Mouse (Mus musculus): ENCODE data around the gene AC124502.3.

The AC124502.3 gene

DNA sequence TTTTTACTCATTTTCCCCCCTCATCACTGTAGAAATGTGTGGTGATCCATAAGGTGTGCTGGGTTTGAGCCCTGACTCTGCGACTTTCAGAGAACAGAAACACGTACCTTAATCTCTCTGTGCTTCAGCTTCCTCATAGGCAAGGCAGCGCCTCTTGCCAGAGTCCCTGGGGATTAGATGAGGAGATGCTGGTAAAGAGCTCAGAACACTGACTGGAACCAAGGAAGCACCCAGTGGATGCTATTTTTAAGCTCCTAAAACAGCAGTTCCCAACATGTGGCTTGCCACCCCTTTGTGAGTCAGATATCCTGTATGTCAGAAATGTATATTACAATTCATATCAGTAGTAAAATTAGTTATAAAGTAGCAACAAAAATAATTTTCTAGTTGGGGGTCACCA lies 20.5 kb upstream of the AC124502.3 start:
- in situ Hi-C loops (cut with MboI; ENCODE audit: low pct_unique_long_range_greater_than_20kb in 1 of 2, low sequenced_read_pairs in 2 of 2, unreplicated experiment in 1 of 2), result no loop called here

DNA sequence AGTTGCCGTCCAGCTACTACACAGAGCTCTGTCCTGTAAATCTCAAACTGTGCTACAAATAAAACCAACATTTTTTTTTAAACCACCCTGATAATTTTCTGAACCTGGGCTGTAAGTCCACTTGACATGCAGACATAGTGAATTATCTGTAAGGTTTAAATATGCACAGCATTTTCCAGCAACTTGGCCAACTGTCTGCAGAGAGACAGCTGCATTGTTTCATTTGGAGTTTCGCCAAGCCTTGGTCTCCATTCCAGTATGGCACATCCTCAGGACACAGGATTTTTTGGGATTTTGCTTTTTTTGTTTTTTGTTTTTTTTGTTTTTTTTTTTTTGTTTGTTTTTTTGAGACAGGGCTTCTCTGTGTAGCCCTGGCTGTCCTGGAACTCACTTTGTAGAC lies 17.3 kb upstream of the AC124502.3 start:
- in situ Hi-C loops (cut with MboI; ENCODE audit: low pct_unique_long_range_greater_than_20kb in 1 of 2, low sequenced_read_pairs in 2 of 2, unreplicated experiment in 1 of 2), result no loop called here

DNA sequence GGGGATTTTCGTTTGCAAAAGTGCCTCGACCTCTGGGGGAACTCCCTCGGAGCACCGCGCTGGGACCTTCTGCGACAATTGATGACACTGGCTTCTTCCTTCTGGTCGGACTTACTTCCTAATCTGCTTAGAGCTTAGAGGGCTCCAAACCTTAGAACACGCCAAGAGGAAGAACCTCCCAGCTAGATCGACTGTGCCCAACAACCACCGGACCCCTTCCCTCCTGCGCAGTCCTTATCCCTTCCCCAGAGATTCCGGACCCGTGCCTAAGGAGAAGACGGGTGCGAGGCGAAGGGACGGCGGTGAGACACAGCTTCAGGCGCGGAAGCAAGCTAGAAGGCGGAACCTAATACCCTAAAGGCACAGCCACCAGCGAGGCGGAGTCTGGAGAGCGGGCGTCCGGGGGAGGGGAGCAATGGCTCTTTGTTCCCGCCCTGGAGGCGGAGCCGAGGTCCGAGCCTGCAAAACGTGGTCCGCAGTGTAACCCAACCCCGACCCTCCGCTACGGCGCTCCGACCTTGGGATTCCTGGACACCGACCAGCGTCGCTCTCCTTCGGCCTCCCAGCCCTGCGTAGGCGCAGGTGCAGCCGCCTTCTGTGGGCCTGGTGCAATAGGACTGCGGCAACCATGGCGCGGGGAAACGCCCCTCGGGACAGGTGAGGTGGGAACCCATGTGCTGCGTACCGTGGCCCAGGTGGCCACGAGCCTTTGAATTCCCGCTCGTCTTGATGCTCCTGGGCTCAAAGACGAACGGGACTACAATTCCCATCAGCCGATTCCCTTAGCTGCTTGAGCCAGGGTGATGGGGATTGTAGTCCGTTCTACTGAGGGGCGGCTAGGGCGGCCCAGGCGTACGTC lies 14.8 kb upstream of the AC124502.3 start, which contains the start of gene Slc29a2:
TSS of gene Slc29a2 (plus strand) at position 240 of the 859 bp plus-strand sequence.
- in situ Hi-C loops (cut with MboI; ENCODE audit: low pct_unique_long_range_greater_than_20kb in 1 of 2, low sequenced_read_pairs in 2 of 2, unreplicated experiment in 1 of 2), result no loop called here

DNA sequence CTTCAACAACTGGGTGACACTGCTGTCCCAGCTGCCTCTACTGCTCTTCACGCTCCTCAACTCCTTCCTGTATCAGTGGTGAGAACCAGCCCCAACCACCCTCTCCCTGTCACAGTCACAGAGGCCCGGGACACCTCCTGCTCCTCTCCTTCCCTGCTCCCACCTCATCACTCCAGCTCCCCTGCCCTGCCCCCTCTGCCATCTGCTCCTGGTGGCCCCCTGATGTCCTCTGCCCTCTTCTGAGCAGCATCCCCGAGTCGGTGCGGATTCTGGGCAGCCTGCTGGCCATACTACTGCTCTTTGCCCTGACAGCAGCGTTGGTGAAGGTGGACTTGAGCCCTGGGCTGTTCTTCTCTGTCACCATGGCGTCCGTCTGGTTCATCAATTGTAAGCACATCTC lies 12.6 kb upstream of the AC124502.3 start:
- in situ Hi-C loops (cut with MboI; ENCODE audit: low pct_unique_long_range_greater_than_20kb in 1 of 2, low sequenced_read_pairs in 2 of 2, unreplicated experiment in 1 of 2), result no loop called here

DNA sequence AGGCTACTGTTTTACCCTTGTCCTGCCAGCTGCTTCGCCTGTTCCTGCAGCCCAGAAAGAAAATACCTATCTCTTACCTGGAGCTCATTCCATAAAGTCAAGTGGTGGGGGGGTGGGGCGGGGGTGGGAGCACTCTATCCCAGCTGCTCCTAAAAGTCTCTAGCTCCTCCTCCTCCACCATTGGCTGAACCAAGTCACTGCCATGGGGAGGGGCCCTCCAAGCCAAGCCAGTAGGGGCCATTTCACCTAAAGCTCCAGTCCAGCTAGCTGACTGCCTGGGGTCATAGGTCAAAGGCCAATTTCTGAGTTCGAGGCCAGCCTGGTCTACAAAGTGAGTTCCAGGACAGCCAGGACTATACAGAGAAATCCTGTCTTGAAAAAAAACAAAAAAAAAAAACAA lies 6.0 kb upstream of the AC124502.3 start:
- in situ Hi-C loops (cut with MboI; ENCODE audit: low pct_unique_long_range_greater_than_20kb in 1 of 2, low sequenced_read_pairs in 2 of 2, unreplicated experiment in 1 of 2), result no loop called here

DNA sequence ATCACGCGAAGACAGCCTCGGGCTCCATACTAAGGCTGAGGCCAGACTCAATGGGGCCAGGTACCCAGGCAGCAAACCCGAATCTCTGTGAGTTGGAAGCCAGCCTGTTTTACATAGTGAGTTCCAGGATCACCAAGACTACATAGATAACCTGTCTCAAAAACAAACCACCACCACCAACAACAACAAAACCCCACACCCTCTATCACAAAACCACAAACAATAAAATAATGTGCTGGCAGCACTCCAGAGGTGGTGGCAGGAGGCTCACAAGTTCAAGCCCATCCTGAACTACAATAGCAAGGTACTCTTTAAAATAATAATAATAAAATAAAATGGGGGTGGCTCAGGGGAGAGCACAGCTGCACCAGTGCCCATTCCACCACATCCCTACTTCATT lies 2.1 kb upstream of the AC124502.3 start:
- in situ Hi-C loops (cut with MboI; ENCODE audit: low pct_unique_long_range_greater_than_20kb in 1 of 2, low sequenced_read_pairs in 2 of 2, unreplicated experiment in 1 of 2), result no loop called here

DNA sequence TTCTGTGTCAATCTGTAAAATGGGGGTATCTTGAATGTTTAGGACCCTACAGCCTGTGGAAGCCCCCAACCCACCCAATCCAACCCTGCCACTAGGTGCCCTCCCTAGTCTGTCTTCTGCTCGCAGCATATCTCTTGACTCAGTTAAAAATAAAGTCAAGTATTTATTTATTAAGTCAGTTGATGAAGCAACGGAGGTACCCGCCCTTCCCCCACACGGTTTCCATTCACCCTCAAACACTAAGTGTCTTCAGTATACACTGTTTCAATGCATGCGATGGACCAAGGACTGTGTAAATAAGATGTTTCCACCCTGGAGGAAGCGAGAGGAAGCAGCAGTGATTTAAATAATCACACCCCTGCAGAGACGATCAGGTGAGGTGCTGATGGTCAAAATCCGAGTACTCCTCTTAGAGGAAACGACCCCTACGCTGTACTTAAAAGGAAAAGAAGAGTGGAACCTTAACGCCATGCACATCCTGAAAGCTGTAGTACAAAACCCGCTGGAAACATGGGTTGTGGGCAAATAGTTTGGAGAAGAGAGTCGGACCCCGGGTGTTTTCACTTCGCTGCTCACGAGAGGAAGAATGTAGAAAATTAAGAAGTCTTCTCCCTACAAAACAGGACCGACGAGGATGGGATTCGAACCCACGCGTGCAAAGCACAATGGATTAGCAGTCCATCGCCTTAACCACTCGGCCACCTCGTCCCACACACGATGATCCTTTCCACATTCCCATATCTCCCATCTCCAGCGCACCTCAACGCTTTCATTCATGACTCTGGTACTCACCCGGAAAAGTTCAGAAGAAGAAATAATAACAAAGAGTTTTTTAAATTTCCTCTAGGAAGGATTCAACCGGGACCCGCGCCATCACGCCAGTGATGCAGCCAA lies 766 bp upstream of the AC124502.3 start:
- in situ Hi-C loops (cut with MboI; ENCODE audit: low pct_unique_long_range_greater_than_20kb in 1 of 2, low sequenced_read_pairs in 2 of 2, unreplicated experiment in 1 of 2), result no loop called here

DNA sequence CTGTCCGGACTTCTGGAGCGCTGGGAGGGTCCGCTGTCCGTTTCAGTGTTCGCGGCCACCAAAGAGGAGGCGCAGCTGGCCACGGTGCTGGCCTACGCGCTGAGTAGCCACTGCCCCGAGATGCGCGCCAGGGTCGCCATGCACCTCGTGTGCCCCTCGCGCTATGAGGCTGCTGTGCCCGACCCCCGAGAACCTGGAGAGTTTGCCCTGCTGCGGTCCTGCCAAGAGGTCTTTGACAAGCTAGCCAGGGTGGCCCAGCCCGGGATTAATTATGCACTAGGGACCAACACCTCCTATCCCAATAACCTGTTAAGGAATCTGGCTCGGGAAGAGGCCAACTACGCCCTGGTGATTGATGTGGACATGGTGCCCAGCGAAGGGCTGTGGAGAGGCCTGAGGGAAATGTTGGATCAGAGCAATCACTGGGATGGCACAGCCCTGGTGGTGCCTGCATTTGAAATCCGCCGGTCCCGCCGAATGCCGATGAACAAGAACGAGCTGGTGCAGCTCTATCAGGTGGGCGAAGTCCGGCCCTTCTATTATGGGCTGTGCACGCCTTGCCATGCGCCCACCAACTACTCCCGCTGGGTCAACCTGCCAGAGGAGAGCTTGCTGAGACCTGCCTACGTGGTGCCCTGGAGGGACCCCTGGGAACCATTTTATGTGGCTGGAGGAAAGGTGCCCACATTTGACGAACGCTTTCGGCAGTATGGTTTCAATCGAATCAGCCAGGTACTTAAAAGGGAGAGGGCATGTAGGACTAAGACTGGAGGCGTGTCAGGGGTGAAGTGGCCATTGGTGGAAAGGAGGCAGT lies 817 bp downstream of the AC124502.3 start:
- in situ Hi-C loops (cut with MboI; ENCODE audit: low pct_unique_long_range_greater_than_20kb in 1 of 2, low sequenced_read_pairs in 2 of 2, unreplicated experiment in 1 of 2), result no loop called here

DNA sequence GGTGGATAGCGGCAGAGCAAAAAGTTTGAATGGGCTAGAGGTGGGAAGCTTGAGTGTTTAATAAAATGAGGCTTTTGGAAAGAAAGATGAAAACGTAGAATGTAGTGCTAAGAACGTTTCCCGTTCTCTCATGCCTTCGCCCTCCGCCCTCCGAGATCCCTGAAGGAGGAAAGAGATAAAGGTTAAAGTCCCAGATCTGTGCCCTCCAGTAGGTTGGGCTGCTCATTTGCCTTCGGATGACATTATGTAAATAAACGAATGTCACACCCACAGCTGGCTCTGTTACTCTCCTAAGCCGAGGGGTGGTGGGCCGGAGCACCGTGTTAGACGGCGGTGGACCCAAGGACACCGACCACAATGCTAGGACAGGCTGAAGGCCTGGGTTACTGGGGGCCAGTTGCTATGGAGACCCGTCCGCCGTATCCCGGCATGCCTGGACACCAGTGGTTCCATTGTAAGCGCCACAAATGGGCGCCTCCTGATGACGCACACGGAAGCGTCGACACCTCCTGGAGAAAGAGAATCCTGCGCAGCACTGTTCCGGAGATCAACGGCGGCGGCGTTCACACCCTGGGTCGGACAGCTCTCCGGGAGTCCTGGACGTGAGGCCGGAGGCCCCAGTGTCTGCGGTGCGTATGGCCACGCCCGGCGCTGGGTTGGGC lies 2.3 kb downstream of the AC124502.3 start, which contains the start of gene Brms1:
TSS of gene Brms1 (plus strand) at position 493 of the 662 bp plus-strand sequence.
- in situ Hi-C loops (cut with MboI; ENCODE audit: low pct_unique_long_range_greater_than_20kb in 1 of 2, low sequenced_read_pairs in 2 of 2, unreplicated experiment in 1 of 2), result no loop called here

DNA sequence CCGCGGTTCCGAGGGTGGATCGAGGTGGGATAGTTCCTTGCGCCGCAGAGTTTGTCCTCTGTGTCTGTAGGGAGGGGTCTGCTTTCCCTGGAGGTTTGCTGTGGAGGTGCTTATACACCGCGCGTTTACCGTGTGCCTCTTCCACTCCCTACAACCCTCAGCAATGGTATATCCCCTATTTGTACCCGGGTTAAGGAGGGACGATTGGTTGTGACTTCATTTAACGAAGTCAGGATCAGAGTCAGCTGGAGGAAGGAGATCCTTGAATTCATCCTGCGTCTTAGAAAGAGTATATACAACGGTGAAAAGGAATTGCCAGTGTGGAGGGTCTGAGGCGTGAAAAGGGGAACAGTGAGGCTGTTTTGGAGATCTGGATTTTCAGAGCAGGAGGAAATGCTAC lies 2.9 kb downstream of the AC124502.3 start:
- in situ Hi-C loops (cut with MboI; ENCODE audit: low pct_unique_long_range_greater_than_20kb in 1 of 2, low sequenced_read_pairs in 2 of 2, unreplicated experiment in 1 of 2), result no loop called here

DNA sequence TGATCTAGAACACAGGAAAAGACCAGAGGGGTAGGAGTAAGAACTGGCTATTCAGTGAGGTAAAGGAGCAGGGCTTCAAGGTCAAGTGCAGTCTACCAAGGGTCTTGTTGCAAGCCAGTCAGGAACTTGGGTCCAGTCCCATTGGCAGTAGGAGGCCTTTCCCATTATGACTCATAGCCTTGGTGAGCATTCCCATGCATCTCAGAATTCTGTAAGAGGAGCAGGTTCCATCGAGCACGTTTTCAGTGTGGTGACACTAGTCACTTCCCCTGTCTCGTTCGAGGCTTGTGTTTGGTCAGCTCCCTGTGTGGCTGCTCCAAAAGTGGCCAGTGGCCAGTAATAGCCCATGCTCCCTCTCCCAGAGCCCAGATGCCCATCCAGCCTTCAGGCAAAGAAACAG lies 6.8 kb downstream of the AC124502.3 start:
- in situ Hi-C loops (cut with MboI; ENCODE audit: low pct_unique_long_range_greater_than_20kb in 1 of 2, low sequenced_read_pairs in 2 of 2, unreplicated experiment in 1 of 2), result no loop called here

DNA sequence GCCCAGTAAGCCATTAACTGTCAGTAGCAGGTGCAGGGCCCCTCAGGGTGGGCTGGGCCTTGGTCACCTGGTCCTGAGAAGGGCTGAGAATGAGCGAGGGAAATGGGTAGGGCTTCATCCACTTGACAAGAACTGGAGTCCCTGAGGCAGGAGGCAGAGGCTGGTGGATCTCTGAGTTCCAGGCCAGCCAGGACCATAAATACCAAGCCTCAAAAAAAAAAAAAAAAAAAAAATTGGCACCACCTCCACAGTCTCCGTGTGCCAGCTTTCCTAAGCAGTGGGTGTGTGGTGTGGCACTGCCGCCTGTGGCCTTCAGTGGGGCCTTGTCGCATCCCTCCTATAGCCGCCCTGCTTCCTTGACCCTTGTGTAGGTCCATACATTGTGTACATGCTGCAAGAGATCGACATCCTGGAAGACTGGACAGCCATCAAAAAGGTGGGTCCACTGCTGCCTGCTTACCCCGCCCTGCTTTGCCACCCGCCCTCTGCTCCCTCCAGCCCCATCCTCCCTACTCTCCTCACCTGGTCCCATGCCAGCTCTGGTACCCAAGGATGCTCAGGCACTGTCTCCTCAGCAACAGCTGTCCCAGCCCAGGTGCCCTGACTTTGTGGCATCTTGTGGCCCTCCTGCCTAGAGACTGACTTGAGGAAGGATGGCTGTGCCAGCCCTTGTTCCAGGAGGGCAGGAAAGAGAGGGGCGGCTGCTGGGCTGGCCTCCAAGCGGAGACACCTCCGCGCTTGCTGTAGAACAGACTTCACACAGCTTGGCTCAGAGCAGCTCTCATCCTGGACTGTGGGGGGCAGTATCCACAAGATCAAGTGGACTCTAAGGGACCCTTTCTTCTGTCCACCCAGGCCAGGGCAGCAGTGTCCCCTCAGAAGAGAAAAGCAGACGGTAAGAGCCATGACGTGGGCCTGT lies 9.7 kb downstream of the AC124502.3 start:
- in situ Hi-C loops (cut with MboI; ENCODE audit: low pct_unique_long_range_greater_than_20kb in 1 of 2, low sequenced_read_pairs in 2 of 2, unreplicated experiment in 1 of 2), result no loop called here

DNA sequence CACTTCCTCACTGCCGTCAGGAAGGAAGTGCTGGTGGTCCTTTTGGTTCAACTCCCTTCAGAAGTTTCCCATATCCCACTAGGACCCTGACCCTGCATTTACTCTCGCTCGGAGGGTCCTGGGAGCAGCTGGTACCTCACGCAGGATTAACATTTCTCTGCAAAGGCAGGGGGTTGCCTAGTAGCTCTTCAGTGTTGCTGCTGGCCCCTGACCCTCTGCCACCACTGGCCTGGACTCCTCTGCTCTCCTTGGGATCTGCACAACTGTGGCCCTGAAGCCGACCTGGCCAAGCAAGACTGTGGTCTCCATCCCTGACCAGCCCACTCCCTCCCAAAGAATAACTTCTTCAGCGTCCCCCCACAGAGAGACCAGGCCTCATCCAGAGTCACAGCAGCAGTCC lies 10.6 kb downstream of the AC124502.3 start:
- in situ Hi-C loops (cut with MboI; ENCODE audit: low pct_unique_long_range_greater_than_20kb in 1 of 2, low sequenced_read_pairs in 2 of 2, unreplicated experiment in 1 of 2), result no loop called here

DNA sequence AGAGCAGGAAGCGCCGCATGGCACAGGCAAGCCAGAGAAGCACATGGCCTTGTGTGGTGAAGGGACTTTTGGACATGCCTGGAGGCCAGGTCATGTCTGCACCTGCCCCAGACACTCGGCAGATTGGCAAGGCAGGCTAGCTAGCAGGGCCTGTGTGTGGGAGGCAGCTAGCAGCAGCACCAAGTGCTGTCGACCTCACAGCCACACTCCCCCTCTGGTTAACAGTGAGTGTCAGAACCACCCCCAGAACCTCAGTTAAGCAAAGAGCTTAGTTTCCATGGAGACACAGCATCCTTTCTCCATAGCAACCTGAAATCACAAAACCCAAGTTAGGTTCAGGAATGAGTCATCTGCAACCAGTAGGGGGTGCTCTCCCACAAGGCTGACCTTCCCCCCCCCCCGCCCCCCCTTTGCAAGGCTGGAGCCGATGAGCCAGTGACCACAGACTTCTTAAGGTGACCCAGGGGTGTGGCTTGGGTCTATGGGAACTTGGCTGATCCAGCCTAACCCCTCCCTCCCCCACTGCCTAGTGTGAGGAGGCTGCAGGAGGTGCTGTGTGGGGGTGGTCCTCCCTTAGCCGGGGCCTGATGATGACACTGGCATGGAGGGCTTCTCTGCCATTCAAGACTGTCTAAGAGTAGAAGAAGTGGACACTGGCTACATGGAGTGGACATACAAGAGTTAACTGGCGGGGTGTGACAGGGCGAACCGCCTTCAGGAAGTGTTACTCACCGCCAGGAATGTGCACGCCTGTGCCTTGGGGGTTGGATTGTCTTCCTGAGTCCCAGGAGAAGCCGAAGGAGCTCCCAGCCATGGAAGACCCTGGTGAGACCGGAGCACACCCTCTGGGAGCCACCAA lies 11.6 kb downstream of the AC124502.3 start, which contains the start of gene Rin1:
TSS of gene Rin1 (plus strand) at position 435 of the 859 bp plus-strand sequence.
- in situ Hi-C loops (cut with MboI; ENCODE audit: low pct_unique_long_range_greater_than_20kb in 1 of 2, low sequenced_read_pairs in 2 of 2, unreplicated experiment in 1 of 2), result no loop called here

DNA sequence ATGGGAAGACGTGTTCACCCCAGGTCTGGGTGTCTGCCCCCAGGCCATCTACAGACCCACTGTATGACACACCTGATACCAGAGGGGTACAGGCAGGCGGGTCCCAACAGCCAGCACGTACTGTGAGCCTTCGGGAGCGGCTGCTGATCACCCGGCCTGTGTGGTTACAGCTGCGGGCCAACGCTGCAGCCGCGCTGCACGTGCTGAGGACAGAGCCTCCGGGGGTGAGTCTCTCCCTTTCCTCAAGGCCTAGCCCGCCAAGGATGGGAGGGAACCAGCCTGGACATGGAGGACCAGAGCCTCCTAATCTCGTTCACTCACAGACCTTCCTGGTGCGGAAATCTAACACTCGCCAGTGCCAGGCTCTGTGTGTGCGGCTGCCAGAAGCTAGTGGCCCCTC lies 12.3 kb downstream of the AC124502.3 start:
- in situ Hi-C loops (cut with MboI; ENCODE audit: low pct_unique_long_range_greater_than_20kb in 1 of 2, low sequenced_read_pairs in 2 of 2, unreplicated experiment in 1 of 2), result no loop called here

DNA sequence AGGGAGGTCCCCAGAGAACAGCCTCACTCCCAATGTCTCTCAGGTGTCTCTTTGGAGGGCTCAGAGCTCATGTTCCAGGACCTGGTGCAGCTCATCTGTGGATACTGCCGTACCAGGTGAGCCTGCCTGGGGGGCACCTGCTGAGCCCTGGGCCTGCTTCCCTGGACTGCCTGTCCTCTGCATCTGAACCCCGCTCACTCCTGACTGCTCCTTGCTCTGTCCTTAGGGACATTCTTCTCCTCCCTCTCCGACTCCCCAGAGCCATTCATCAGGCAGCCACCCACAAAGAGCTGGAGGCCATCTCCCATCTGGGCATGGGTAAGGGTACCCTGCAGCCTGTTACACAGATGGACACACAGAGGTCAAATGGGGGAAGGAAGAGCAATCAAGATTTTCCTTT lies 12.8 kb downstream of the AC124502.3 start:
- in situ Hi-C loops (cut with MboI; ENCODE audit: low pct_unique_long_range_greater_than_20kb in 1 of 2, low sequenced_read_pairs in 2 of 2, unreplicated experiment in 1 of 2), result no loop called here

All from mouse embryonic stem cell (cell line).